Mouse (Mus musculus) gastrocnemius, postnatal 36 days (tissue): Measurements from ENCODE around the gene Hap1. TPM values are rescaled to one million over a fixed set of nuclear protein-coding genes. Genes with fewer than 3 reads are reported as not detected.
A peak's percentile ranks its signal among the peaks of the same experiment; 100 is the strongest.
"Not testable (repeated sequence)": the region's sequence is repeated elsewhere in the genome, so short reads cannot be mapped to it uniquely, and the experiment has no call there.

ENCODE experiments used
- DNase-seq, 2 experiments: peaks; one replicate each; pipeline ENCODE4 v3.0.0; 2022
- intact Hi-C: fragments of 180-260 bp; cut with DNase I; formaldehyde crosslinking; loops from one replicate; pipeline ENCODE4 v1.15.1; 2025
- total RNA-seq, 2 experiments: library from RNA; stranded (reverse); gene quantifications; 2 replicates each; pipeline ENCODE4 v1.2.3; 2021

The Hap1 gene
- total RNA-seq, 2 experiments from 2014 or later, result 0.23 TPM; not detected in 1

GRCm38 (mm10) chr11:100360175-100360574 lies 4.2 kb upstream of the Hap1 start:
- no peak for DNase-seq
- intact Hi-C loops, result loop anchor here (5.0 kb wide), 2 partner anchors 112 to 192 kb away; partner anchors contain the start of gene Klhl11

GRCm38 (mm10) chr11:100357408-100357807 lies 1.5 kb upstream of the Hap1 start:
- no peak for DNase-seq
- intact Hi-C loops, result no loop called here

GRCm38 (mm10) chr11:100356819-100357211 lies 887 bp upstream of the Hap1 start:
- intact Hi-C loops, result no loop called here
- DNase-seq, result no peak

- intact Hi-C loops, result no loop called here
- no peak for DNase-seq
Observed at GRCm38 (mm10) chr11:100355151-100355951, 577 bp downstream of the Hap1 start.

GRCm38 (mm10) chr11:100352076-100352857 lies 3.7 kb downstream of the Hap1 start:
- DNase-seq, result no peak
- intact Hi-C loops, result no loop called here

- intact Hi-C loops, result no loop called here
- no peak for DNase-seq
Observed at GRCm38 (mm10) chr11:100344269-100344668, 11.7 kb downstream of the Hap1 start.

GRCm38 (mm10) chr11:100335731-100336130 lies 20.2 kb downstream of the Hap1 start:
- DNase-seq, result no peak
- intact Hi-C loops, result no loop called here

GRCm38 (mm10) chr11:100333944-100334457 lies 21.9 kb downstream of the Hap1 start, which contains the start of gene Gast:
Gast (plus strand) TSS chr11:100334407.
- intact Hi-C loops, result no loop called here
- DNase-seq, result no peak

GRCm38 (mm10) chr11:100332766-100333515 lies 23.0 kb downstream of the Hap1 start:
- intact Hi-C loops, result no loop called here
- DNase-seq, result no peak

GRCm38 (mm10) chr11:100330816-100331375 lies 25.0 kb downstream of the Hap1 start:
- DNase-seq, intact Hi-C loops: not testable (repeated sequence)

- no peak for DNase-seq
- intact Hi-C loops, result no loop called here
Observed at GRCm38 (mm10) chr11:100330235-100330634, 25.7 kb downstream of the Hap1 start.

GRCm38 (mm10) chr11:100327761-100328160 lies 28.2 kb downstream of the Hap1 start:
- no peak for DNase-seq
- intact Hi-C loops, result no loop called here

GRCm38 (mm10) chr11:100327316-100327715 lies 28.6 kb downstream of the Hap1 start:
- no peak for DNase-seq
- intact Hi-C loops, result no loop called here

- intact Hi-C loops, result no loop called here
- DNase-seq, result no peak
Observed at GRCm38 (mm10) chr11:100325062-100325629, 30.8 kb downstream of the Hap1 start.

- DNase-seq, result peak in 1 of 2 experiments; percentile 40
- intact Hi-C loops, result no loop called here
Observed at GRCm38 (mm10) chr11:100323578-100323977, 32.4 kb downstream of the Hap1 start.

GRCm38 (mm10) chr11:100322591-100323258 lies 33.2 kb downstream of the Hap1 start:
- intact Hi-C loops, result no loop called here

GRCm38 (mm10) chr11:100321479-100322305 lies 34.2 kb downstream of the Hap1 start:
- not testable (repeated sequence) for DNase-seq

More at GRCm38 (mm10) chr11:100322591-100323258, 33.2 kb downstream of the Hap1 start:
- no peak for DNase-seq

GRCm38 (mm10) chr11:100320701-100321410 lies 35.1 kb downstream of the Hap1 start:
- intact Hi-C loops, result not testable (repeated sequence)

More at GRCm38 (mm10) chr11:100321479-100322305, 34.2 kb downstream of the Hap1 start:
- intact Hi-C loops, result not testable (repeated sequence)

More at GRCm38 (mm10) chr11:100320701-100321410, 35.1 kb downstream of the Hap1 start:
- not testable (repeated sequence) for DNase-seq
